Mouse (Mus musculus) cortical plate, adult 2 months (tissue): ENCODE results near the gene Kirrel3.

ENCODE experiments used
- CTCF ChIP-seq: fragments of 200-500 bp; IDR thresholded peaks from 2 replicates; pipeline ENCODE4 v1.5.1; 2011; ENCODE audit warnings: mild to moderate bottlenecking, control low read depth, low read length; ENCODE audit not compliant: insufficient read depth; ENCODE audit errors: extremely low read depth
- POLR2A ChIP-seq: fragments of 200-500 bp; IDR thresholded peaks from 2 replicates; pipeline ENCODE4 v1.6.1; 2011; ENCODE audit warnings: mild to moderate bottlenecking, low read length, control low read depth; ENCODE audit not compliant: insufficient read depth; ENCODE audit errors: extremely low read depth

GRCm38 (mm10) chr9:34592073-34592610 is 106.4 kb downstream of the Kirrel3 start:
- no peak for TF ChIP-seq CTCF
- TF ChIP-seq POLR2A = no peak
